Mouse (Mus musculus): Measurements from ENCODE around the gene Rgs7. TPM values are rescaled to one million over a fixed set of nuclear protein-coding genes. Genes with fewer than 3 reads are reported as not detected.

Gene Rgs7
- polyA plus RNA-seq, 1 experiment: 0.07 TPM

DNA sequence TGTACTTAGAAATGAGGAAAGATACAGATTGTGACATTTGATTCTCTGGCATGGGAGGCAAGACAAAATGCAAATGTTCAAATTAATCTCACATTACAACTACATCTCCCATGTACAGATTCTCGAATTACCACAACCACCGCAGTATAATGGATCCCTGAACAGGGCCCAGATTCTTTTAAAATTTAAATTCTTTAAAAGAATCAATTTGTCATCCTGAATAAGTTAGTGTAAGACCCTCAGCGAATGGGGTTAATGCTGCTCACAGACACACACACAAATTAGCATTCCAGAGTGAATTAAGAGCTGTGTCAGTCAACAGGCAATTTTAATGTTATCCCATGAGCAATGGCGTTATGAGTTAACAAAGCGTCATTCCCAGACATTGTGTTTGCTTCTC lies 44.3 kb downstream of the Rgs7 start:
- no peaks in the 10 kb centered on the region for H3K79me3 ChIP-seq (ENCODE audit: low read depth)
- no peak overlapping the region for H3K4me3 ChIP-seq (ENCODE audit: insufficient read depth, poor library complexity, severe bottlenecking)
- H3ac ChIP-seq (ENCODE audit: control insufficient read depth, insufficient read length, low read depth): no peak overlapping the region
- H3K79me2 ChIP-seq (ENCODE audit: control insufficient read depth, insufficient read depth): no peaks in the 10 kb centered on the region
- no peaks in the 10 kb centered on the region for H3K27me3 ChIP-seq (ENCODE audit: control insufficient read depth, insufficient read depth, insufficient read length)
- no peaks in the 10 kb centered on the region for H3K36me3 ChIP-seq (ENCODE audit: control insufficient read depth, insufficient read depth)
- no peak for TF ChIP-seq FOSL1 (IDR thresholded peaks at IDR 0.05; ENCODE audit: insufficient read depth, low read length, poor library complexity, severe bottlenecking)
- no peak for TF ChIP-seq CEBPB (IDR thresholded peaks at IDR 0.05; ENCODE audit: low read depth)
- no peak for TF ChIP-seq CTCF (IDR thresholded peaks at IDR 0.05; ENCODE audit: control insufficient read depth, insufficient read depth, insufficient read length)
- no peak for TF ChIP-seq MYOG (IDR thresholded peaks at IDR 0.05; ENCODE audit: control insufficient read depth, extremely low read depth, insufficient read length)
- no peak for TF ChIP-seq USF1 (IDR thresholded peaks at IDR 0.05; ENCODE audit: low read depth)
- TF ChIP-seq MAX (IDR thresholded peaks at IDR 0.05): no peak
- no peak for TF ChIP-seq MYOD1 (IDR thresholded peaks at IDR 0.05; ENCODE audit: control insufficient read depth, insufficient read length, low read depth)

DNA sequence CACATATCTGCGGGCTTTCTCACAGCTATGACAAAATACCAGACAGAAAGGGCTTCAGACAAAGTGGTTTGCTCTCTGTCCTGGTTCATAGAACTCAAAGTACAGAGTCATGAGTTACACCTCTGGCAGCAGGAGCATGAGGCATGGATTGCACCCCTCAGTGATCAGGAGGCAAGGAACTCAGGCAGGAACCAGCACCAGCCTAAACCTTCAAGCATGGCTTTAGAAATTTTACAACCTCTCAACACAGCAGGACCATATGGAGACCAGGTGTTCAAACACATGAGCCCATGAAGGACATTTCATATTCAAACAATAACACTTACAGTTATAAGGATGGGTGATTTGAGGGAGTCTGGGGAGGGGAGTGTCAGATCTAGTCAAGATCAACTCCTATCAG lies 49.4 kb downstream of the Rgs7 start:
- Histone ChIP-seq H3K36me3 (ENCODE audit: control insufficient read depth, insufficient read depth) (no peaks in the 10 kb centered on the region), H3ac (ENCODE audit: control insufficient read depth, insufficient read length, low read depth) (no peak overlapping the region), H3K27me3 (ENCODE audit: control insufficient read depth, insufficient read depth, insufficient read length) (no peaks in the 10 kb centered on the region), H3K4me3 (ENCODE audit: insufficient read depth, poor library complexity, severe bottlenecking) (no peak overlapping the region), H3K79me3 (ENCODE audit: low read depth) (no peaks in the 10 kb centered on the region), H3K79me2 (ENCODE audit: control insufficient read depth, insufficient read depth) (no peaks in the 10 kb centered on the region)
- TF ChIP-seq MYOG (IDR thresholded peaks at IDR 0.05; ENCODE audit: control insufficient read depth, extremely low read depth, insufficient read length) (no peak), CEBPB (IDR thresholded peaks at IDR 0.05; ENCODE audit: low read depth) (no peak), MAX (IDR thresholded peaks at IDR 0.05) (no peak), FOSL1 (IDR thresholded peaks at IDR 0.05; ENCODE audit: insufficient read depth, low read length, poor library complexity, severe bottlenecking) (no peak), CTCF (IDR thresholded peaks at IDR 0.05; ENCODE audit: control insufficient read depth, insufficient read depth, insufficient read length) (no peak), USF1 (IDR thresholded peaks at IDR 0.05; ENCODE audit: low read depth) (no peak), MYOD1 (IDR thresholded peaks at IDR 0.05; ENCODE audit: control insufficient read depth, insufficient read length, low read depth) (no peak)

DNA sequence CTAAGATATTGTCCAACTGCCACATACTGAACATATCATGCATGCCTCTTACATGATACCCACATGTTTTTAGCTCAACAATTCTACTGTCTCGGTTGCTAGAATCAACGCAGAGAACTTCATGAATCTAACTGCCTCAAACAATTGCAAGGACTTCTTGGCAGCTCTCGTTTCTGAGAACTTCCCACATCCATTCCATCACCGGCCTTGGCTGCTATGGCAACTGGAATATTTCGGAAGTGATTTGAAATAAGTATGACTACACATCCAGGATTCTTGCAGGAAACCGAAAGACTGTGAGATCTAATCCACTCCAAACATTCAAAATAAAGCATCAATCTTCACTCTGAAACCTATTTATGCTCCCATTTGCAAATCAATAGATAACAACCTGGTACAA lies 50.3 kb downstream of the Rgs7 start:
- TF ChIP-seq MYOG (IDR thresholded peaks at IDR 0.05; ENCODE audit: control insufficient read depth, extremely low read depth, insufficient read length) (no peak), CEBPB (IDR thresholded peaks at IDR 0.05; ENCODE audit: low read depth) (no peak), MYOD1 (IDR thresholded peaks at IDR 0.05; ENCODE audit: control insufficient read depth, insufficient read length, low read depth) (no peak), USF1 (IDR thresholded peaks at IDR 0.05; ENCODE audit: low read depth) (no peak)
- no peak overlapping the region for H3ac ChIP-seq (ENCODE audit: control insufficient read depth, insufficient read length, low read depth)
- H3K79me3 ChIP-seq (ENCODE audit: low read depth): no peaks in the 10 kb centered on the region
- H3K79me2 ChIP-seq (ENCODE audit: control insufficient read depth, insufficient read depth): no peaks in the 10 kb centered on the region
- no peaks in the 10 kb centered on the region for H3K36me3 ChIP-seq (ENCODE audit: control insufficient read depth, insufficient read depth)
- H3K4me3 ChIP-seq (ENCODE audit: insufficient read depth, poor library complexity, severe bottlenecking): no peak overlapping the region
- no peaks in the 10 kb centered on the region for H3K27me3 ChIP-seq (ENCODE audit: control insufficient read depth, insufficient read depth, insufficient read length)

DNA sequence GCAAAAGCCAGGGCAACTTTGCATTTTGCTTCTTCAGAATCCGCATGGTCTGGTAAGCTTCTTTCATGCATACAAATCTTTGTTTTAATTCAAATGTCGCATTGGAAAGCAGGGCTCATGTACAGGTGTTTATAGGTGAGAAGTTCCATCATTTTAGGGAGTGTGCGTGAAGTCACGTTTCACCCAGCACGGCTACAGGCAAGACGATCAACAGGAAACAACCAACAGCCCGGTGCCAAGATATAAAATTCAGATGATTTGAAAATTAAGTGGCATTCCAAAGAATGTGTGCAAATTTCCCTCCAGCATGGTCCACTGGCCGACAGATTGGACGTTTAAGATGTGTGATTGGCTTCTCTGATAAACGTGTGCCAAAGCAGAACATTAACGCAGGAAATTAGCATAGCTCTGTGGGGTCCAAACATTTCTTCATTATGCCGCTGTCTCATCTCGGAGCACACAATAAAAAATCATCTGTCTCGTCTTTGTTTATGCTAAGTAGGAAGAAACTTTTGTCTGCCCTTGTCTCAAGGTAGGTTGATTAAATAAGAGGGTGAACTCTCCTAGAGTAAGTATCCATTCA lies 58.6 kb downstream of the Rgs7 start:
- no peak for TF ChIP-seq MAX (IDR thresholded peaks at IDR 0.05)
- no peak for TF ChIP-seq CTCF (IDR thresholded peaks at IDR 0.05; ENCODE audit: control insufficient read depth, insufficient read depth, insufficient read length)
- no peak for TF ChIP-seq USF1 (IDR thresholded peaks at IDR 0.05; ENCODE audit: low read depth)
- TF ChIP-seq FOSL1 (IDR thresholded peaks at IDR 0.05; ENCODE audit: insufficient read depth, low read length, poor library complexity, severe bottlenecking): no peak
- TF ChIP-seq CEBPB (IDR thresholded peaks at IDR 0.05; ENCODE audit: low read depth): no peak
- no peak for TF ChIP-seq MYOD1 (IDR thresholded peaks at IDR 0.05; ENCODE audit: control insufficient read depth, insufficient read length, low read depth)
- TF ChIP-seq MYOG (IDR thresholded peaks at IDR 0.05; ENCODE audit: control insufficient read depth, extremely low read depth, insufficient read length): no peak
- no peak overlapping the region for H3ac ChIP-seq (ENCODE audit: control insufficient read depth, insufficient read length, low read depth)
- H3K27me3 ChIP-seq (ENCODE audit: control insufficient read depth, insufficient read depth, insufficient read length): no peaks in the 10 kb centered on the region
- H3K4me3 ChIP-seq (ENCODE audit: insufficient read depth, poor library complexity, severe bottlenecking): no peak overlapping the region
- no peaks in the 10 kb centered on the region for H3K79me2 ChIP-seq (ENCODE audit: control insufficient read depth, insufficient read depth)
- H3K36me3 ChIP-seq (ENCODE audit: control insufficient read depth, insufficient read depth): no peaks in the 10 kb centered on the region
- H3K79me3 ChIP-seq (ENCODE audit: low read depth): no peaks in the 10 kb centered on the region

DNA sequence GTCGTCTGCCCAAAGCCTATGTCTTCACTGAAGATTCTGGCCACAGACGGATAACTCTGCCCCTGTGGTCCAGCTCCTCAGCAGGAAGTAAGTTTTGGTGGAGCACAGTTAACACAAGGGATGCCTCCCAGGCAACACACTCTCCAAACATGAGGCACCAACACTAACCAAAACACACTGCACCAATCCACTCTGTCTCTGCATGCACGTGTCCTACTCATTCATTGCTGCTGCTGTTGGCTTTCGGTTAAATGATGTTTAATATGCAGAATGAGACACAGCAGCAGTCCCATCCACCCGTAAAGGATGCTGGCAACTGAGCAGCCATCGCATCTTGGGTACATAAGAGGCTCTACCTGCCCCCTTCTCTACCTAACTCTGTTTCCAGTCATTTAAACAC lies 59.2 kb downstream of the Rgs7 start:
- H3K27me3 ChIP-seq (ENCODE audit: control insufficient read depth, insufficient read depth, insufficient read length): no peaks in the 10 kb centered on the region
- no peaks in the 10 kb centered on the region for H3K36me3 ChIP-seq (ENCODE audit: control insufficient read depth, insufficient read depth)
- H3K79me2 ChIP-seq (ENCODE audit: control insufficient read depth, insufficient read depth): no peaks in the 10 kb centered on the region
- no peak for TF ChIP-seq MYOG (IDR thresholded peaks at IDR 0.05; ENCODE audit: control insufficient read depth, extremely low read depth, insufficient read length)
- no peak for TF ChIP-seq MYOD1 (IDR thresholded peaks at IDR 0.05; ENCODE audit: control insufficient read depth, insufficient read length, low read depth)
- no peak for TF ChIP-seq CTCF (IDR thresholded peaks at IDR 0.05; ENCODE audit: control insufficient read depth, insufficient read depth, insufficient read length)
- no peaks in the 10 kb centered on the region for H3K79me3 ChIP-seq (ENCODE audit: low read depth)
- no peak overlapping the region for H3ac ChIP-seq (ENCODE audit: control insufficient read depth, insufficient read length, low read depth)
- no peak overlapping the region for H3K4me3 ChIP-seq (ENCODE audit: insufficient read depth, poor library complexity, severe bottlenecking)

DNA sequence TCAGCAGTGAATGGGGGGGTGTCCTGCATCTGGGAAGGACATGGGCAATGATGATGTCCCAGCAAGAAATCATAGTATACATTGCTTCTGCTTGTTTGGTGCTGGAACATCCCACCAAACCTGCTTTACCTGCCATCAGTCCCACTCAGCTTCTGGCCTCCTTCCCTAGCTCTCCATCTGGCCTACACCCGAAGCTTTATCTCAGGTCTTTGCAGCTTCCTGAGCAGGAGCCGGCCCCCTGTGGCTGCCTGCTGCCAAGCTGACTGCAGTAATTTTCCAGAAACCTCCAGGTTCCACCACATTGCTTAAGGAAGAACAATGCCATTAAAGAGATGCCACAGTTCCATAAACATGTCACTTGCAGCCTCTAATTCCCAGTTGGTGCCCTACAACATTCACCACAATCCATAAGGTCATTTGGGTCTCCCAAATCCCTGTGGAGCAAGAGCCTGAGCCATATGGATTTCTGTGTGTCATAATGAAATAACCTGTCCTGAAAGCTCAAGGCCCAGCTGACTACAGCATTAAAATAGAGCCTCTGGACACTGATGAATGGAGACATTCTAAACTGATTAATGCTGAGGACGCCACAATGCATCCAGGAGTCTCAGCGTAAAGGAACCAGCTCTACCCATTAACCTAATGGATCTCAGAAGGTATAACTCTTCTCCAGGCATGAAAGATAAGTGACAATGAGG lies 60.8 kb downstream of the Rgs7 start:
- TF ChIP-seq CTCF (IDR thresholded peaks at IDR 0.05; ENCODE audit: control insufficient read depth, insufficient read depth, insufficient read length) (no peak), MAX (IDR thresholded peaks at IDR 0.05) (no peak), CEBPB (IDR thresholded peaks at IDR 0.05; ENCODE audit: low read depth) (no peak), MYOG (IDR thresholded peaks at IDR 0.05; ENCODE audit: control insufficient read depth, extremely low read depth, insufficient read length) (no peak), USF1 (IDR thresholded peaks at IDR 0.05; ENCODE audit: low read depth) (no peak), MYOD1 (IDR thresholded peaks at IDR 0.05; ENCODE audit: control insufficient read depth, insufficient read length, low read depth) (no peak), FOSL1 (IDR thresholded peaks at IDR 0.05; ENCODE audit: insufficient read depth, low read length, poor library complexity, severe bottlenecking) (no peak)

More for the DNA sequence above, 60.8 kb downstream of the Rgs7 start:
- Histone ChIP-seq H3K79me2 (ENCODE audit: control insufficient read depth, insufficient read depth) (no peaks in the 10 kb centered on the region), H3K4me3 (ENCODE audit: insufficient read depth, poor library complexity, severe bottlenecking) (no peak overlapping the region), H3K36me3 (ENCODE audit: control insufficient read depth, insufficient read depth) (no peaks in the 10 kb centered on the region), H3ac (ENCODE audit: control insufficient read depth, insufficient read length, low read depth) (no peak overlapping the region), H3K79me3 (ENCODE audit: low read depth) (no peaks in the 10 kb centered on the region), H3K27me3 (ENCODE audit: control insufficient read depth, insufficient read depth, insufficient read length) (no peaks in the 10 kb centered on the region)

Measured in C2C12 (cell line).